Mouse (Mus musculus) adipocyte (in vitro differentiated cells): Measurements from ENCODE around the gene Fbxl13.

Experiments
- DNase-seq: peaks from one replicate; pipeline ENCODE4 v3.0.0-alpha.2; 2016; ENCODE audit warnings: low spot score

The Fbxl13 gene

GRCm38 (mm10) chr5:21574386-21575209, 70.8 kb downstream of the Fbxl13 start:
- no peak for DNase-seq

- DNase-seq: no peak
Measured at GRCm38 (mm10) chr5:21572764-21573416, 72.5 kb downstream of the Fbxl13 start.

- DNase-seq: no peak
Measured at GRCm38 (mm10) chr5:21567784-21568183, 77.7 kb downstream of the Fbxl13 start.

GRCm38 (mm10) chr5:21565392-21566065, 79.9 kb downstream of the Fbxl13 start:
- peak; percentile 25 for DNase-seq

GRCm38 (mm10) chr5:21563936-21564335, 81.5 kb downstream of the Fbxl13 start:
- peak; percentile 62 for DNase-seq

- no peak for DNase-seq
Measured at GRCm38 (mm10) chr5:21556502-21556901, 88.9 kb downstream of the Fbxl13 start.

- DNase-seq: no peak
Measured at GRCm38 (mm10) chr5:21554732-21555131, 90.7 kb downstream of the Fbxl13 start.

GRCm38 (mm10) chr5:21553685-21554084, 91.7 kb downstream of the Fbxl13 start:
- DNase-seq: no peak

- no peak for DNase-seq
Measured at GRCm38 (mm10) chr5:21547005-21547404, 98.4 kb downstream of the Fbxl13 start.

- DNase-seq: peak; percentile 56
Measured at GRCm38 (mm10) chr5:21545786-21546185, 99.6 kb downstream of the Fbxl13 start.

GRCm38 (mm10) chr5:21545227-21545626, 100.2 kb downstream of the Fbxl13 start:
- no peak for DNase-seq

GRCm38 (mm10) chr5:21544821-21545220, 100.6 kb downstream of the Fbxl13 start:
- DNase-seq: peak; percentile 47

GRCm38 (mm10) chr5:21543409-21544201, 101.8 kb downstream of the Fbxl13 start, which contains the start of gene Lrrc17:
Lrrc17 (plus strand) TSS chr5:21543559.
- DNase-seq: peak; percentile 64

- DNase-seq: no peak
Measured at GRCm38 (mm10) chr5:21542226-21542625, 103.2 kb downstream of the Fbxl13 start.

GRCm38 (mm10) chr5:21532921-21533320, 112.5 kb downstream of the Fbxl13 start:
- DNase-seq: peak; percentile 94

GRCm38 (mm10) chr5:21532126-21532525, 113.3 kb downstream of the Fbxl13 start:
- no peak for DNase-seq

- peak; percentile 39 for DNase-seq
Measured at GRCm38 (mm10) chr5:21529110-21529720, 116.2 kb downstream of the Fbxl13 start.

- peak; percentile 30 for DNase-seq
Measured at GRCm38 (mm10) chr5:21528068-21528842, 117.2 kb downstream of the Fbxl13 start.

GRCm38 (mm10) chr5:21527488-21527911, 117.9 kb downstream of the Fbxl13 start:
- DNase-seq: peak; percentile 63

GRCm38 (mm10) chr5:21526835-21527485, 118.5 kb downstream of the Fbxl13 start:
- no peak for DNase-seq
